Mouse (Mus musculus) liver, postnatal 0 days (tissue): ENCODE results near the gene 1520401A03Rik. TPM values are rescaled to one million over a fixed set of nuclear protein-coding genes. Genes with fewer than 3 reads are reported as not detected.

ENCODE experiments used
- ATAC-seq: fragments of 200-750 bp; cut with Nextera tagmentation; 2 replicates; pipeline ENCODE4 v1.8.0; 2017; ENCODE audit warnings: mild to moderate bottlenecking, moderate library complexity
- DNase-seq: peaks from one replicate; pipeline ENCODE4 v3.0.0-alpha.2; 2016
- H3K27ac ChIP-seq: fragments of 300-500 bp; sonication (generic); 2 replicates; pipeline ENCODE4 v1.5.1; 2014; ENCODE audit warnings: antibody characterized with exemption, moderate library complexity, mild to moderate bottlenecking, low read depth
- H3K27me3 ChIP-seq: fragments of 300-500 bp; sonication (generic); 2 replicates; pipeline ENCODE4 v1.6.1; 2014; ENCODE audit warnings: low read length, control low read depth, mixed read lengths; ENCODE audit not compliant: insufficient read depth
- H3K36me3 ChIP-seq: fragments of 300-500 bp; sonication (generic); replicated peaks from 2 replicates; pipeline ENCODE4 v1.6.1; 2014; ENCODE audit warnings: mild to moderate bottlenecking, control low read depth, low read length, moderate library complexity, mixed read lengths; ENCODE audit not compliant: insufficient read depth
- H3K4me1 ChIP-seq: fragments of 300-500 bp; sonication (generic); 2 replicates; pipeline ENCODE4 v1.6.1; 2014; ENCODE audit warnings: antibody characterized with exemption, mild to moderate bottlenecking, control low read depth; ENCODE audit not compliant: insufficient read depth
- H3K4me2 ChIP-seq: fragments of 300-500 bp; sonication (generic); 2 replicates; pipeline ENCODE4 v1.6.1; 2014; ENCODE audit warnings: low read depth, mild to moderate bottlenecking, low read length, moderate library complexity, mixed read lengths
- H3K4me3 ChIP-seq: fragments of 300-500 bp; sonication (generic); 2 replicates; pipeline ENCODE4 v1.5.1; 2014; ENCODE audit warnings: low read depth, low read length
- H3K9ac ChIP-seq: fragments of 300-500 bp; sonication (generic); replicated peaks from 2 replicates; pipeline ENCODE4 v1.6.1; 2014; ENCODE audit warnings: mild to moderate bottlenecking, moderate library complexity
- H3K9me3 ChIP-seq: fragments of 300-500 bp; sonication (generic); 2 replicates; pipeline ENCODE4 v1.6.1; 2016; ENCODE audit warnings: mild to moderate bottlenecking, control low read depth, low read length, mixed read lengths
- CTCF ChIP-seq: sonication (generic); IDR thresholded peaks from 2 replicates; pipeline ENCODE4 v1.5.1; 2016; ENCODE audit warnings: antibody characterized with exemption, low read depth
- EP300 ChIP-seq: IDR thresholded peaks from 2 replicates; pipeline ENCODE4 v1.6.1; 2016; ENCODE audit warnings: antibody characterized with exemption, low read depth, mild to moderate bottlenecking
- WGBS: fragments of 180-500 bp; shearing (Covaris S2); extraction: QIAGEN DNeasy Blood & Tissue Kit; methylation state at CpG from one replicate; pipeline ENCODE4 v1.1.7; 2014; ENCODE audit not compliant: insufficient replicate concordance; 5-methylcytosine and 5-hydroxymethylcytosine counted together
- polyA plus RNA-seq: library from polyadenylated mRNA; unstranded; fragments of >200 nt; fragmentation: Nextera tagmentation; extraction: Ambion mirVana; gene quantifications from 2 replicates; pipeline ENCODE4 v1.2.1, GENCODE M21; 2015

Gene 1520401A03Rik
- polyA plus RNA-seq, 1 experiment from 2014 or later, result not detected

GRCm38 (mm10) chr17:23761155-23761554 is 38.6 kb upstream of the 1520401A03Rik start:
- WGBS, result 93% methylated on average over 3 of the region's 3 CpGs
- TF ChIP-seq CTCF, result no peak
- TF ChIP-seq EP300, result no peak
- ATAC-seq, result no peak

GRCm38 (mm10) chr17:23760231-23760630 is 37.6 kb upstream of the 1520401A03Rik start:
- H3K9ac ChIP-seq, result no peak overlapping the region
- no peaks in the 10 kb centered on the region for H3K9me3 ChIP-seq
- no peak for ATAC-seq
- H3K4me1 ChIP-seq, result no peaks in the 10 kb centered on the region
- H3K27me3 ChIP-seq, result no peaks in the 10 kb centered on the region
- H3K27ac ChIP-seq, result no peak overlapping the region
- no peak for DNase-seq
- WGBS, result 91% methylated on average over 9 of the region's 9 CpGs
- H3K4me2 ChIP-seq, result no peak overlapping the region
- no peak overlapping the region for H3K4me3 ChIP-seq
- TF ChIP-seq EP300 (no peak), CTCF (no peak)
- 0 out of 2 replicates have a peak, but pooled peaks cover 5% of the 10 kb centered on the region for H3K36me3 ChIP-seq

More at GRCm38 (mm10) chr17:23761155-23761554, 38.6 kb upstream of the 1520401A03Rik start:
- H3K9me3 ChIP-seq, result no peaks in the 10 kb centered on the region
- no peaks in the 10 kb centered on the region for H3K4me1 ChIP-seq
- no peak overlapping the region for H3K27ac ChIP-seq
- no peak overlapping the region for H3K4me3 ChIP-seq
- no peak for DNase-seq
- no peak overlapping the region for H3K9ac ChIP-seq
- 0 out of 2 replicates have a peak, but pooled peaks cover 5% of the 10 kb centered on the region for H3K36me3 ChIP-seq
- H3K4me2 ChIP-seq, result no peak overlapping the region
- H3K27me3 ChIP-seq, result no peaks in the 10 kb centered on the region

GRCm38 (mm10) chr17:23758801-23759200 is 36.2 kb upstream of the 1520401A03Rik start:
- no peak overlapping the region for H3K4me3 ChIP-seq
- no peak overlapping the region for H3K27ac ChIP-seq
- H3K9me3 ChIP-seq, result no peaks in the 10 kb centered on the region
- TF ChIP-seq CTCF, result no peak
- no peak for TF ChIP-seq EP300
- H3K4me1 ChIP-seq, result no peaks in the 10 kb centered on the region
- 0 out of 2 replicates have a peak, but pooled peaks cover 5% of the 10 kb centered on the region for H3K36me3 ChIP-seq
- no peak overlapping the region for H3K9ac ChIP-seq
- no peak overlapping the region for H3K4me2 ChIP-seq
- DNase-seq, result no peak
- no peak for ATAC-seq
- WGBS, result 87% methylated on average over 8 of the region's 8 CpGs
- H3K27me3 ChIP-seq, result no peaks in the 10 kb centered on the region

- TF ChIP-seq CTCF (no peak), EP300 (no peak)
- Histone ChIP-seq H3K4me3 (no peak overlapping the region), H3K27me3 (no peaks in the 10 kb centered on the region), H3K4me1 (no peaks in the 10 kb centered on the region), H3K4me2 (no peak overlapping the region), H3K9me3 (no peaks in the 10 kb centered on the region), H3K9ac (no peak overlapping the region), H3K36me3 (0 out of 2 replicates have a peak, but pooled peaks cover 9% of the 10 kb centered on the region), H3K27ac (no peak overlapping the region)
- no peak for DNase-seq
- no peak for ATAC-seq
- 93% methylated on average over 9 of the region's 9 CpGs for WGBS
Observed at GRCm38 (mm10) chr17:23757581-23757980, 35.0 kb upstream of the 1520401A03Rik start.

- peak; percentile 59 for ATAC-seq
- H3K9me3 ChIP-seq, result no peaks in the 10 kb centered on the region
- H3K4me1 ChIP-seq, result no peaks in the 10 kb centered on the region
- H3K36me3 ChIP-seq, result 0 out of 2 replicates have a peak, but pooled peaks cover 7% of the 10 kb centered on the region
- H3K27me3 ChIP-seq, result no peaks in the 10 kb centered on the region
- no peak for DNase-seq
- peak overlapping the region; percentile 55; the same call in 1 of the 2 replicates for H3K27ac ChIP-seq
- H3K9ac ChIP-seq, result no peak overlapping the region
- 72% methylated on average over 13 of the region's 13 CpGs for WGBS
- TF ChIP-seq CTCF (no peak), EP300 (no peak)
- no peak overlapping the region for H3K4me3 ChIP-seq
- H3K4me2 ChIP-seq, result no peak overlapping the region
Observed at GRCm38 (mm10) chr17:23755689-23756088, 33.1 kb upstream of the 1520401A03Rik start.

GRCm38 (mm10) chr17:23749400-23750191 is 27.0 kb upstream of the 1520401A03Rik start:
- TF ChIP-seq EP300 (no peak), CTCF (no peak)
- ATAC-seq (no peak), DNase-seq (no peak)
- H3K27ac ChIP-seq, result no peak overlapping the region
- H3K9me3 ChIP-seq, result no peaks in the 10 kb centered on the region
- H3K4me3 ChIP-seq, result peak overlapping the region; percentile 42
- H3K27me3 ChIP-seq, result peaks cover 25% of the 10 kb centered on the region
- no peak overlapping the region; the same call in 1 of the 2 replicates for H3K9ac ChIP-seq
- peaks cover 14% of the 10 kb centered on the region for H3K4me1 ChIP-seq
- 66% methylated on average over 11 of the region's 11 CpGs for WGBS
- H3K4me2 ChIP-seq, result peak overlapping the region; percentile 67
- H3K36me3 ChIP-seq, result 0 out of 2 replicates have a peak, but pooled peaks cover 4% of the 10 kb centered on the region
